ENCODE assay signal across 8 mouse cellular contexts in the genomic region with DNA sequence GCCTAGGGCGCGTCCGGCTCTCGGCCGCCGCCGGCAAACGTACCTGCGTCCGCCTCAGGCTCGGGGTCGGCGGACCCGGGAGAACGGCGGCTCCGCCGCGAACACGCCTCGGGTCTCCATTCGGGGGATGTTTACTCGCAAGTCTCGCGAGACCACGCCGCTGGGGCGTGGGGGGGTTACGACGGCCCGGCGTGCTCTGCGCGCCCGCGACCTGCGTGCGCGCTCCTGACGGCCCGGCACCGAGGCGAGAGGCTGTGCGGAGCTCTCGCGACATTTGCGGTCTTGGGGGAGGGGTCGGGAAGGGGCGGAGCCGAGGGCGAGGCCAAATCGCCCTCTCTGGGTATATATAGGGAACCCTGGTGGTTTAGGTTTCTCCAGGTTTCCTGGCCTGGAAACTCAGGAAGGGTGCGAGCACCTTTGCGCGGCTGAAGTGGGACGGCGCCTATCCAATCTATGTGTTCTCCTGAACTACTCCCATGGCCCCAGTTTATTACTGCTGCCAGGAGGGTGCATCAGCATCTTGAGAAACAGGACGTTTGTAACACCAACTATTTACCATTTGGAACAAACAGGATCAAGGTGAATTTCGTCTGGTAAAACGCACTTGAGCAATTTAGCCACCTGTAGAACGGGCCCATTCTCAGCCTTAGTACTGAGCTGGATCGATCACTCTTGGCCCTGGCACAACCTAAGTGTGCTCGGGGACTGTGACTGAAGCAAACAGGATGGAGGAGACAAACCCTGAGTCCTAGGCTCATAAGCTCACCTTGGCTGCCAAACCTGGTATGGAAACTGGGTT. TPM values are rescaled to one million over a fixed set of nuclear protein-coding genes. Genes with fewer than 3 reads are reported as not detected.
A peak's percentile ranks its signal among the peaks of the same experiment; 100 is the strongest.
DNase-seq lines count a peak whose midpoint lies in the region; ATAC-seq lines count a peak whose summit lies in the region.

A gene (minus strand): TSS at position 133 of the 799 bp plus-strand sequence.

- ATAC-seq in erythroid progenitor cell, adult 5-6 weeks (replicated peaks; ENCODE audit: low FRiP score, poor library complexity, severe bottlenecking), result peak; percentile 92
- peak; percentile 96 for ATAC-seq in heart, embryonic 13.5 days (ENCODE audit: extremely low read depth, insufficient number of reproducible peaks, low FRiP score, low TSS enrichment)
- ATAC-seq in liver, embryonic 12.5 days, result peak; percentile 95
- peak; percentile 98 for ATAC-seq in stomach, embryonic 15.5 days (ENCODE audit: insufficient read depth, low FRiP score, low read depth)

- H3K4me2 ChIP-seq in heart, embryonic 13.5 days, result peak within 1 kb of the TSS; percentile 83
- H3K4me2 ChIP-seq in liver, embryonic 12.5 days, result peak within 1 kb of the TSS; percentile 81
- peak within 1 kb of the TSS; percentile 85 for H3K4me2 ChIP-seq in stomach, embryonic 15.5 days

- peak within 1 kb of the TSS; percentile 97 for H3K9ac ChIP-seq in heart, embryonic 13.5 days
- peak within 1 kb of the TSS; percentile 89 for H3K9ac ChIP-seq in liver, embryonic 12.5 days
- peak within 1 kb of the TSS; percentile 88 for H3K9ac ChIP-seq in stomach, embryonic 15.5 days

- peak; percentile 100 for DNase-seq in CD4-positive helper T cell, adult 2 months (ENCODE audit: low read depth, low spot score)
- peak; percentile 94 for DNase-seq in brain, embryonic 18.5 days (ENCODE audit: low read depth, low spot score)
- DNase-seq in kidney, postnatal 10 days, result peak; percentile 99
- DNase-seq in natural killer cell, adult 2 months (ENCODE audit: low spot score in 2 of 2), result peak; percentile 98 to 99

- H3K9me3 ChIP-seq in heart, embryonic 13.5 days, result no peaks in the 10 kb centered on the region
- H3K9me3 ChIP-seq in liver, embryonic 12.5 days (replicated peaks), result no peaks in the 10 kb centered on the region
- H3K9me3 ChIP-seq in stomach, embryonic 15.5 days, result no peaks in the 10 kb centered on the region

- peaks cover 29% of the 10 kb centered on the region for H3K4me1 ChIP-seq in heart, embryonic 13.5 days
- H3K4me1 ChIP-seq in liver, embryonic 12.5 days, result peaks cover 47% of the 10 kb centered on the region
- H3K4me1 ChIP-seq in stomach, embryonic 15.5 days, result peaks cover 24% of the 10 kb centered on the region

- H3K36me3 ChIP-seq in heart, embryonic 13.5 days, result peaks cover 23% of the 10 kb centered on the region
- peaks cover 35% of the 10 kb centered on the region for H3K36me3 ChIP-seq in liver, embryonic 12.5 days
- H3K36me3 ChIP-seq in stomach, embryonic 15.5 days, result 0 out of 2 replicates have a peak, but pooled peaks cover 7% of the 10 kb centered on the region

- WGBS in heart, embryonic 13.5 days, result 6% methylated on average over 61 of the region's 63 CpGs
- WGBS in liver, embryonic 12.5 days (ENCODE audit: insufficient replicate concordance), result 4% methylated on average over 63 of the region's 63 CpGs
- WGBS in stomach, embryonic 15.5 days, result 5% methylated on average over 63 of the region's 63 CpGs

- peak within 1 kb of the TSS; percentile 90 for H3K27ac ChIP-seq in heart, embryonic 13.5 days (replicated peaks)
- peak within 1 kb of the TSS; percentile 93 for H3K27ac ChIP-seq in liver, embryonic 12.5 days
- H3K27ac ChIP-seq in stomach, embryonic 15.5 days, result peak within 1 kb of the TSS; percentile 94

- H3K4me3 ChIP-seq in heart, embryonic 13.5 days, result peak within 1 kb of the TSS; percentile 88
- H3K4me3 ChIP-seq in liver, embryonic 12.5 days, result peak within 1 kb of the TSS; percentile 91
- H3K4me3 ChIP-seq in stomach, embryonic 15.5 days (replicated peaks), result peak within 1 kb of the TSS; percentile 94

- no peaks in the 10 kb centered on the region for H3K27me3 ChIP-seq in heart, embryonic 13.5 days (replicated peaks)
- no peaks in the 10 kb centered on the region for H3K27me3 ChIP-seq in liver, embryonic 12.5 days (replicated peaks)
- no peaks in the 10 kb centered on the region for H3K27me3 ChIP-seq in stomach, embryonic 15.5 days (replicated peaks)

RNA-seq across cellular contexts. Expression of the gene that starts here (rescaled TPM):
- total RNA-seq in erythroid progenitor cell, adult 5-6 weeks (2015; ENCODE audit: low replicate concordance), result 30.3 and 88.4 TPM in 2 replicates
- total RNA-seq in erythroid progenitor cell, adult 5-6 weeks (2017; ENCODE audit: low replicate concordance), result 35.7 and 42.7 TPM in 2 replicates
- polyA plus RNA-seq in heart, embryonic 13.5 days (2015; fragmentation: Nextera tagmentation; extraction: Ambion mirVana), result 69.7 and 72.2 TPM in 2 replicates
- polyA plus RNA-seq in liver, embryonic 12.5 days (2016; fragmentation: Nextera tagmentation; extraction: Ambion mirVana), result 45.7 and 48.8 TPM in 2 replicates
- polyA plus RNA-seq in stomach, embryonic 15.5 days (2015; fragmentation: Nextera tagmentation; extraction: Ambion mirVana), result 96.3 and 107 TPM in 2 replicates

Comparison
In these comparisons a context has a peak if more than half of its experiments do, and no peak if none do; other contexts are left out.
1. Peak in every context shown above with its lines: DNase-seq, ATAC-seq, H3K4me3 ChIP-seq and H3K27ac ChIP-seq.